ENCODE assay signal across 12 mouse cellular contexts in genomic region chr16:92510835-92511772, GRCm38 (mm10). TPM values are rescaled to one million over a fixed set of nuclear protein-coding genes. Genes with fewer than 3 reads are reported as not detected.
DNase-seq lines count a peak whose midpoint lies in the region; ATAC-seq lines count a peak whose summit lies in the region.
"Had no signal": no experiment of that assay in that cellular context is flagged by ENCODE, and none has a peak within 500 bp of the region (broad histone marks: within the 10 kb centered on the region; RNA-seq: fewer than 3 reads in every experiment).

No protein-coding gene starts in this region.

- no peaks in the 10 kb centered on the region for H3K4me1 ChIP-seq in neural tube, embryonic 15.5 days

- no peaks in the 10 kb centered on the region for H3K27me3 ChIP-seq in neural tube, embryonic 15.5 days (replicated peaks)

- no peak overlapping the region for H3K4me3 ChIP-seq in neural tube, embryonic 15.5 days (replicated peaks)

- ATAC-seq in cerebellum, adult (ENCODE audit: insufficient number of reproducible peaks, low FRiP score, low TSS enrichment): no peak
- ATAC-seq in CD4-positive, CD25-positive, alpha-beta regulatory T cell, adult 4 months: no peak
- no peak for ATAC-seq in neural tube, embryonic 15.5 days (ENCODE audit: low FRiP score)
- ATAC-seq in erythroid progenitor cell, adult 5-6 weeks (replicated peaks; ENCODE audit: low FRiP score, poor library complexity, severe bottlenecking): no peak

- DNase-seq in cerebellum, adult 11 months: peak; percentile 13
- peak; percentile 45 for DNase-seq in 416B (ENCODE audit: low read depth)
- peak; percentile 41 to 52 for DNase-seq in cerebellum, postnatal 36 days
- peak; percentile 42 for DNase-seq in layer of hippocampus, adult 9-10 months (ENCODE audit: low spot score)
- DNase-seq: adrenal gland, postnatal 25 days; kidney, postnatal 14 days had no signal

- no peak overlapping the region for H3K4me2 ChIP-seq in neural tube, embryonic 15.5 days
- H3K4me2 ChIP-seq: midbrain, embryonic 11.5 days had no signal

- H3K9me3 ChIP-seq in neural tube, embryonic 15.5 days (replicated peaks): no peaks in the 10 kb centered on the region

- 84% methylated on average over 13 of the region's 13 CpGs for WGBS in neural tube, embryonic 15.5 days

- no peak overlapping the region for H3K27ac ChIP-seq in neural tube, embryonic 15.5 days (replicated peaks)

- H3K9ac ChIP-seq in neural tube, embryonic 15.5 days (replicated peaks): no peak overlapping the region

- H3K36me3 ChIP-seq in neural tube, embryonic 15.5 days: no peaks in the 10 kb centered on the region

RNA-seq across cellular contexts. Expression of gene Clic6, which starts 25.6 kb away (rescaled TPM):
- polyA plus RNA-seq in CD4-positive, CD25-positive, alpha-beta regulatory T cell, adult 4 months (2017; shearing (Covaris generic)): not detected
- 0.50 and 3.5 TPM in 2 replicates for polyA plus RNA-seq in neural tube, embryonic 15.5 days (2015; fragmentation: Nextera tagmentation; extraction: Ambion mirVana)
- not detected in 2 replicates for total RNA-seq in erythroid progenitor cell, adult 5-6 weeks (2015; ENCODE audit: low replicate concordance)
- not detected in 2 replicates for total RNA-seq in erythroid progenitor cell, adult 5-6 weeks (2017; ENCODE audit: low replicate concordance)
- total RNA-seq: adrenal gland, postnatal 25 days; MEL had no signal

RNA-seq across cellular contexts. Expression of gene Rcan1, which starts 40.4 kb away (rescaled TPM):
- polyA plus RNA-seq in CD4-positive, CD25-positive, alpha-beta regulatory T cell, adult 4 months (2017; shearing (Covaris generic)): 1 to 10 TPM; 1.2 to 2.7 TPM
- 67.1 and 79.4 TPM in 2 replicates for polyA plus RNA-seq in neural tube, embryonic 15.5 days (2015; fragmentation: Nextera tagmentation; extraction: Ambion mirVana)
- 3.4 and 3.6 TPM in 2 replicates for total RNA-seq in erythroid progenitor cell, adult 5-6 weeks (2015; ENCODE audit: low replicate concordance)
- 1.0 and 3.9 TPM in 2 replicates for total RNA-seq in erythroid progenitor cell, adult 5-6 weeks (2017; ENCODE audit: low replicate concordance)

Comparison
In these comparisons a context has a peak if more than half of its experiments do, and no peak if none do; other contexts are left out.
1. RNA of gene Rcan1, which starts 40.4 kb away (polyA plus RNA-seq): 67.1 to 79.4 TPM in neural tube, embryonic 15.5 days; 1.2 to 2.7 TPM in CD4-positive, CD25-positive, alpha-beta regulatory T cell, adult 4 months; every median in the first group is over 10 times any median in the second.
2. Peak in every context shown above with its lines, with median percentiles within 50 percentile points of each other: DNase-seq.